Mouse (Mus musculus): ENCODE data around the gene Vasn. TPM values are rescaled to one million over a fixed set of nuclear protein-coding genes. Genes with fewer than 3 reads are reported as not detected.

Gene Vasn
- polyA plus RNA-seq, 1 experiment from 2014 or later: 30.4 TPM

GRCm38 (mm10) chr16:4654706-4655105, 15.0 kb downstream of the Vasn start:
- Histone ChIP-seq H3K9ac (ENCODE audit: low read length) (no peak overlapping the region), H3K4me1 (replicated peaks; ENCODE audit: control insufficient read depth, insufficient read depth, low read length) (peaks cover 23% of the 10 kb centered on the region), H3K36me3 (ENCODE audit: control insufficient read depth, insufficient read depth, low read length) (peaks cover 19% of the 10 kb centered on the region), H3K27ac (ENCODE audit: low read length) (no peak overlapping the region), H3K9me3 (ENCODE audit: control insufficient read depth, low read length) (no peaks in the 10 kb centered on the region), H3K4me3 (ENCODE audit: low read length) (no peak overlapping the region), H3K4me2 (ENCODE audit: low read depth, low read length) (no peak overlapping the region), H3K27me3 (ENCODE audit: control insufficient read depth, insufficient read depth, low read depth, low read length) (no peaks in the 10 kb centered on the region)
- WGBS: 77% methylated on average over 10 of the region's 10 CpGs
- ATAC-seq (ENCODE audit: low read depth): no peak

GRCm38 (mm10) chr16:4655251-4655734, 15.6 kb downstream of the Vasn start:
- Histone ChIP-seq H3K9ac (ENCODE audit: low read length) (no peak overlapping the region), H3K4me2 (ENCODE audit: low read depth, low read length) (no peak overlapping the region), H3K27me3 (ENCODE audit: control insufficient read depth, insufficient read depth, low read depth, low read length) (no peaks in the 10 kb centered on the region), H3K36me3 (ENCODE audit: control insufficient read depth, insufficient read depth, low read length) (peaks cover 13% of the 10 kb centered on the region; the same call in 1 of the 2 replicates), H3K9me3 (ENCODE audit: control insufficient read depth, low read length) (no peaks in the 10 kb centered on the region), H3K4me1 (replicated peaks; ENCODE audit: control insufficient read depth, insufficient read depth, low read length) (peaks cover 23% of the 10 kb centered on the region), H3K27ac (ENCODE audit: low read length) (peak overlapping the region; percentile 51), H3K4me3 (ENCODE audit: low read length) (no peak overlapping the region)
- WGBS: 55% methylated on average over 4 of the region's 4 CpGs
- ATAC-seq (ENCODE audit: low read depth): 0 out of 2 replicates have a peak, but pooled peaks have one; percentile 24

- Histone ChIP-seq H3K27me3 (ENCODE audit: control insufficient read depth, insufficient read depth, low read depth, low read length) (no peaks in the 10 kb centered on the region), H3K4me3 (ENCODE audit: low read length) (no peak overlapping the region), H3K9ac (ENCODE audit: low read length) (no peak overlapping the region), H3K4me1 (replicated peaks; ENCODE audit: control insufficient read depth, insufficient read depth, low read length) (peaks cover 23% of the 10 kb centered on the region), H3K27ac (ENCODE audit: low read length) (peak overlapping the region; percentile 51), H3K4me2 (ENCODE audit: low read depth, low read length) (no peak overlapping the region), H3K9me3 (ENCODE audit: control insufficient read depth, low read length) (no peaks in the 10 kb centered on the region), H3K36me3 (ENCODE audit: control insufficient read depth, insufficient read depth, low read length) (0 out of 2 replicates have a peak, but pooled peaks cover 10% of the 10 kb centered on the region)
- 24% methylated on average over 11 of the region's 11 CpGs for WGBS
- peak; percentile 27 for ATAC-seq (ENCODE audit: low read depth)
Observed at GRCm38 (mm10) chr16:4655764-4656570, 16.2 kb downstream of the Vasn start.

GRCm38 (mm10) chr16:4656571-4657081, 16.9 kb downstream of the Vasn start:
- Histone ChIP-seq H3K9ac (ENCODE audit: low read length) (no peak overlapping the region), H3K4me3 (ENCODE audit: low read length) (no peak overlapping the region), H3K27me3 (ENCODE audit: control insufficient read depth, insufficient read depth, low read depth, low read length) (no peaks in the 10 kb centered on the region), H3K27ac (ENCODE audit: low read length) (peak overlapping the region; percentile 51), H3K4me1 (replicated peaks; ENCODE audit: control insufficient read depth, insufficient read depth, low read length) (peaks cover 21% of the 10 kb centered on the region), H3K4me2 (ENCODE audit: low read depth, low read length) (no peak overlapping the region), H3K9me3 (ENCODE audit: control insufficient read depth, low read length) (no peaks in the 10 kb centered on the region), H3K36me3 (ENCODE audit: control insufficient read depth, insufficient read depth, low read length) (peaks cover 14% of the 10 kb centered on the region)
- ATAC-seq (ENCODE audit: low read depth): peak; percentile 31; the same call in 1 of the 2 replicates
- 55% methylated on average over 9 of the region's 9 CpGs for WGBS

DNA sequence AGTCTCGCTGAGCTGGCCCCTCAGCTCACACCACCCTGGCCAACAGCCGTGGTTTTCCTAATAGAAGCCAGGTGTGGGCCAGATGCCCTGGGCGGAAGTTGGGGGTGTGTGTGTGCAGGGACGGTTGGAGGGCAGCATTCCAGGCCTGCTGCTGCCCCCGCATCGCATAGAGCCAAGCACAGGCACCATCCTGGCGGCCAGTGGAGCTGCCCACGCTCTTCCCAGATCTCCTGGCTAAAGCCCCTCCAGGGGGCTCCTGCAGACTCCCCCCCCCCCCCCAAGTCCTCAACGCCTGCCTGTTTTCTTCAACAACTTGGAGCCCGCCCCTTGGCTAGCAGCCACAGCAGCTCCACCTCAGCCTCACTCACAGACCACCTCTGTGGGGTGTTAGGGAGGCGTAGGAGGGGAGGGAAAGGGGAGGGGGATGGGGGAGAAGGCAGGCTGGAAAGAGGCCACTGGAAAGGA, 19.1 kb downstream of the Vasn start:
- H3K9ac ChIP-seq (ENCODE audit: low read length): peak overlapping the region; percentile 46
- peaks cover 18% of the 10 kb centered on the region for H3K4me1 ChIP-seq (replicated peaks; ENCODE audit: control insufficient read depth, insufficient read depth, low read length)

DNA sequence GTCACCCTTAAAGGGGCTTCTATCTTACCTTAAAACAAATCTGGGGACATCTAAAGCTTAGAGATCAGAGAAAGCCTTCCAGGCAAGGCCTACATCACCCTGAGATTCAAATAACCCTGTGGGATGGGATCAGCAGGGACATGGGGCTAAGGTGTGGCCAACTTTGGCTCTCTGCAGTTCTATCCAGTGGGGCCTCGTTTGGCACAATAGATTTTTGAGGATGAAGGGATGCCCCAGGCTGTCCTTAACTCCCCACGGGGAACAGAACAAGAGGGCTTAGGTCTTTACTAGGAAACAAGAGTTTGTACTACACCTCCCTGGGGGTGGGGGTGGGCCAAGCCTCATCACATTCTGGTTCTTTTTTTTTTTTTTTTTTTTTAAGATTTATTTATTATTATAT, 19.6 kb downstream of the Vasn start:
- H3K27me3 ChIP-seq (ENCODE audit: control insufficient read depth, insufficient read depth, low read depth, low read length): no peaks in the 10 kb centered on the region
- no peak for ATAC-seq (ENCODE audit: low read depth)
- H3K4me3 ChIP-seq (ENCODE audit: low read length): no peak overlapping the region
- H3K9me3 ChIP-seq (ENCODE audit: control insufficient read depth, low read length): no peaks in the 10 kb centered on the region
- 23% methylated on average over 2 of the region's 2 CpGs for WGBS
- H3K36me3 ChIP-seq (ENCODE audit: control insufficient read depth, insufficient read depth, low read length): peaks cover 7% of the 10 kb centered on the region
- peak overlapping the region; percentile 46 for H3K9ac ChIP-seq (ENCODE audit: low read length)
- peaks cover 18% of the 10 kb centered on the region for H3K4me1 ChIP-seq (replicated peaks; ENCODE audit: control insufficient read depth, insufficient read depth, low read length)
- H3K4me2 ChIP-seq (ENCODE audit: low read depth, low read length): no peak overlapping the region
- H3K27ac ChIP-seq (ENCODE audit: low read length): peak overlapping the region; percentile 58; the same call in 1 of the 2 replicates

More for the DNA sequence above, 19.1 kb downstream of the Vasn start:
- Histone ChIP-seq H3K4me2 (ENCODE audit: low read depth, low read length) (no peak overlapping the region), H3K27me3 (ENCODE audit: control insufficient read depth, insufficient read depth, low read depth, low read length) (no peaks in the 10 kb centered on the region), H3K9me3 (ENCODE audit: control insufficient read depth, low read length) (no peaks in the 10 kb centered on the region), H3K27ac (ENCODE audit: low read length) (peak overlapping the region; percentile 76), H3K4me3 (ENCODE audit: low read length) (no peak overlapping the region), H3K36me3 (ENCODE audit: control insufficient read depth, insufficient read depth, low read length) (peaks cover 7% of the 10 kb centered on the region)
- peak; percentile 54 for ATAC-seq (ENCODE audit: low read depth)
- WGBS: 12% methylated on average over 11 of the region's 11 CpGs

- ATAC-seq (ENCODE audit: low read depth): no peak
- no peak overlapping the region for H3K9ac ChIP-seq (ENCODE audit: low read length)
- no peak overlapping the region for H3K27ac ChIP-seq (ENCODE audit: low read length)
- H3K27me3 ChIP-seq (ENCODE audit: control insufficient read depth, insufficient read depth, low read depth, low read length): no peaks in the 10 kb centered on the region
- no peaks in the 10 kb centered on the region for H3K9me3 ChIP-seq (ENCODE audit: control insufficient read depth, low read length)
- H3K4me3 ChIP-seq (ENCODE audit: low read length): no peak overlapping the region
- peaks cover 10% of the 10 kb centered on the region for H3K4me1 ChIP-seq (replicated peaks; ENCODE audit: control insufficient read depth, insufficient read depth, low read length)
- WGBS: 73% methylated on average over 2 of the region's 2 CpGs
- H3K4me2 ChIP-seq (ENCODE audit: low read depth, low read length): no peak overlapping the region
- peaks cover 7% of the 10 kb centered on the region for H3K36me3 ChIP-seq (ENCODE audit: control insufficient read depth, insufficient read depth, low read length)
Observed at GRCm38 (mm10) chr16:4661605-4662004, 21.9 kb downstream of the Vasn start.

GRCm38 (mm10) chr16:4663806-4664205, 24.1 kb downstream of the Vasn start:
- peaks cover 10% of the 10 kb centered on the region for H3K36me3 ChIP-seq (ENCODE audit: control insufficient read depth, insufficient read depth, low read length)
- H3K9ac ChIP-seq (ENCODE audit: low read length): no peak overlapping the region
- no peak for ATAC-seq (ENCODE audit: low read depth)

GRCm38 (mm10) chr16:4665726-4666125, 26.0 kb downstream of the Vasn start:
- H3K36me3 ChIP-seq (ENCODE audit: control insufficient read depth, insufficient read depth, low read length): peaks cover 11% of the 10 kb centered on the region
- ATAC-seq (ENCODE audit: low read depth): no peak
- H3K27me3 ChIP-seq (ENCODE audit: control insufficient read depth, insufficient read depth, low read depth, low read length): no peaks in the 10 kb centered on the region
- H3K9ac ChIP-seq (ENCODE audit: low read length): no peak overlapping the region
- no peak overlapping the region for H3K4me2 ChIP-seq (ENCODE audit: low read depth, low read length)
- H3K9me3 ChIP-seq (ENCODE audit: control insufficient read depth, low read length): no peaks in the 10 kb centered on the region
- H3K27ac ChIP-seq (ENCODE audit: low read length): no peak overlapping the region
- H3K4me3 ChIP-seq (ENCODE audit: low read length): no peak overlapping the region
- 86% methylated on average over 2 of the region's 2 CpGs for WGBS
- no peaks in the 10 kb centered on the region for H3K4me1 ChIP-seq (replicated peaks; ENCODE audit: control insufficient read depth, insufficient read depth, low read length)

More at GRCm38 (mm10) chr16:4663806-4664205, 24.1 kb downstream of the Vasn start:
- no peak overlapping the region for H3K4me3 ChIP-seq (ENCODE audit: low read length)
- no peaks in the 10 kb centered on the region for H3K9me3 ChIP-seq (ENCODE audit: control insufficient read depth, low read length)
- no peak overlapping the region for H3K4me2 ChIP-seq (ENCODE audit: low read depth, low read length)
- 72% methylated on average over 2 of the region's 2 CpGs for WGBS
- no peak overlapping the region for H3K27ac ChIP-seq (ENCODE audit: low read length)
- peaks cover 7% of the 10 kb centered on the region for H3K4me1 ChIP-seq (replicated peaks; ENCODE audit: control insufficient read depth, insufficient read depth, low read length)
- H3K27me3 ChIP-seq (ENCODE audit: control insufficient read depth, insufficient read depth, low read depth, low read length): no peaks in the 10 kb centered on the region

All from lung, embryonic 16.5 days (tissue).